Mouse (Mus musculus): ENCODE results near the gene Cbfa2t3.

- TF ChIP-seq POLR2A (IDR thresholded peaks at IDR 0.05; ENCODE audit: low read depth, low read length) (no peak), CTCF (IDR thresholded peaks at IDR 0.05; ENCODE audit: borderline replicate concordance, insufficient read depth, low read length) (no peak)
Measured at GRCm38 (mm10) chr8:122675596-122676420, 23.1 kb downstream of the Cbfa2t3 start.
